Mouse (Mus musculus): ENCODE measurements around the gene Rars.
"Not testable (repeated sequence)": the region's sequence is repeated elsewhere in the genome, so short reads cannot be mapped to it uniquely, and the experiment has no call there.

Rars gene

DNA sequence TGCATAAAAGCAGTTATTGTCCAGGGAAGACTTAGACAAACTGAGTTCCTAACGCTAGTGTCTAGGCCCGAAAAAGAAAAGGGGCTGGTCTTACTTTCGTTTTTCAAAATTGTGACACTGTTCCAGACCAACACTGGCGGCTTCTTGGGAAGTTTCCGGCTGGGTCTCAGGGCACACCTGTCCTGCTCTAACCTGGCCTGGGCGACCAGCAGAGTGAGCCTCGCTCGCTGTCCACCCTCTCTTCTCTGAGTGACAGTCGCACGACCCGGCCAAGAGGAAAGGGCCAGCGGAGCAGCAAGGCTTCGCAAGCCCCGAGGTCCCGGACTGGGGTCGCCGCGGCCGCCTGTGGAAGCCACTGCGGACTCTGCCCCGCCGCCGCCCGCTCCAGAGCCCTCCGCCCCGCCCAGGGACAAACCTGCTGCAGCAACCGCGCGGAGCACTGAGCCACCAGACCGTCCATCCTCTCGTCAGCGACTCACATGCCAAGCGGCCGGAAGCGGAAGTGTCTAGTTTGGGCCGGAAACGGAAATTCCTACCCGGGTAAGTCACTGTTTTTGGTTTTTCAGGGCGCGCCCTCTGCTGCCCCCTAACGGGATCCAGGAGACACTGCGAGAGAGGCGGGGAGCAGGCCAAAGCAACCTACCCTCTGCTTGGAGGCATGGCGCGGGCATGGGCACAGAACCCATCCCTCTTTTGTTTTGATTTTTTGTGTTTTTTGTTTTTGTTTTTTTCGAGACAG is at the start of gene Rars:
Rars (minus strand) TSS at position 485 of the 739 bp plus-strand sequence.
- DNase-seq (ENCODE audit: low spot score in 2 of 2), result peak; percentile 82 to 89

DNA sequence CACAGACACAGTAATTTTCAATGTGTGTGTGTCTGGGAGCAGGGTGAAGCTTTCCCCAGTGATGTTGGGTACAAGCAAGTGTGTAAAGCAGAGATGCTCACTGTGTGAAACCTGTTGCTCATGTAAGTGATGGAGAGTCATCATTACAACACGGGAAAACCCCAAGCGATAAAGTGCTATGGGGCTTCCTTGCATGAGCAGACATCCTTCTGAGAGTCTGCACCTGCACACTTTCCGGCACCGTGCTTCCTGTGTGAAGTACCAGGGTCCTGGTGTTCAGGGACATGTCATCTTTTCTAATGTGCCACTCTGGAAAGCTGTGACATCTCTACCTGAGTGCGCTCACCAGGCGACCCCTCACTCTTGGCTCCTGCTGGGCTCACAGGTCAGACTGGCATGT is 48.5 kb upstream of the Rars start:
- DNase-seq (ENCODE audit: low spot score in 2 of 2), result no peak

DNA sequence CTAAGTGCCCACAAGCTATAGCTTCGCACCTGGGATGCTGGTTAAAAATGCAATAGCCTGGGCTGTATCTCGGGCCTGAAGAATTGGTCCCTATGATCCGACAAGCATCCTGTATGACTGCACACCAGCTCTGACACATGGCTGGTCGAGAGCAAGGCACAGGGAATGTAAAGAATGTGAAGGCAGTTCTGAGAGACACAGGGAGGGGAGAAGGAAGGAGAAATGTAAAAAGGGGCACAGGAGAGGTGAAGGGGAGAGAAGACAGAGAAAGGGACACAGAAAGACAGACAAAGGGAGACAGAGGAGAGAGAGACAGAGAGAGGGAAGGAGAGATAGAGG is 44.2 kb upstream of the Rars start:
- no peak for DNase-seq (ENCODE audit: low spot score in 2 of 2)

DNA sequence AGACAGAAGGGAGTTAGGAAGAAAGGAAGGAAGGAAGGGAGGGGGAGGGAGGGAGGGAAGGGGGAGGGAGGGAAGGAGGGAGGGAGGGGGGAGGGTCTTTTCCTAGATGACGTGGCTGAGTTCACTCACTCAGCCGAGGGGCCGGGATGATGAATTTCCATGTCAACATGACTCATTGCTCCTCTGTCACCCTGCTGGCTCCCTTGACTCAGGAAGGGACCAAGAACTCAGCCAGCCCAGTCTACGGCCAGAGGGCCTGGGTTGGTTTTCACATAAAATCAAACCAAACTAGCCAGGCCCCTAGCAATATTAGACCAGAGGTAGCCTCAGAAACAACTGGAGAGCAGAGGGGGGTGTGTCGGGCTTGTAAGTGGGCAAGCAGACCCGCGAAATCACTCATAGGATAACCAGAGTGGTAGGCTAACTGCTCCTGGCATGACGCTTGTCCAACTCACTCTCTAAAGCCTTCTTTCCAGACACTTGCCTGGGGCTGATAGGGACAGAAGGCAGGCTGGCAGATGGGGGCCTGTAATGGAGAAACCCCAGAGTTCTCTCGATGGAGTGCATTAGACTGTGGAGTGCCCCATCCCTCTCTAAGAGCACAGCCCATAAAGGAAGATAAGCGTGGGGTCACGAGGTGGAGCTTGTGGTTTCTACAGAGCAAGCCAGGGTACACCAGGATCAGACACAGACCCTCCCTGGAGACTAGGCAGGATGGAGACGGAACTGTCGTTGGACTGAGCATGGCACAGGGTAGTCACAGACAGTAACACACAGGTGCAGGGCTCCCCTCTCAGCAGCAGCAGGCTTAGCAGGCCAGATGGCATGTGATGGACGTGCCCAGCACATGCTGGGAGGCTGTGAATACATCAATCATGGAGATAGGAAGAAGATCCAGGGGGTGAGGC is 43.6 kb upstream of the Rars start:
- DNase-seq (ENCODE audit: low spot score in 2 of 2), result no peak

- no peak for DNase-seq (ENCODE audit: low spot score in 2 of 2)
Measured at GRCm38 (mm10) chr11:35873624-35874244, 39.4 kb upstream of the Rars start.

GRCm38 (mm10) chr11:35870961-35871360 is 36.7 kb upstream of the Rars start:
- no peak for DNase-seq (ENCODE audit: low spot score in 2 of 2)

DNA sequence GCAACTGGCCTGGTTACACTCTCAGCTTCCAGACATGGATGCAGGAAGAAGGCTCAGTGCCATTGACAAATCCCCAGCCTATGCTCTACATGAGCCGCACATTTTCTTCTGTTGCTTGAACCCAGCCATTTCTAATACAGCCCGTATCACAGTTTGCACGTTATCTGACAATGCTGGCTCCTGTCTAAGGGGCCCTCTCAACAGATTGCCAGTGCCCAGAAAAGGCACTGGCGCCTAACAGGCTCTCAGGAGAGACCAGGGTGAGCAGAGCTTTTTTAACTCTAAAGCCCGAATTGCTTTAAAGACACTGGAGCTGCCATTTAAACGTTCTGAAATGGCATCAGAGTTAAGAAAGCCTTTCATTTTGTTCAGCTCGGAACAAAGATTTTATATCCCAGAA is 31.8 kb upstream of the Rars start:
- DNase-seq (ENCODE audit: low spot score in 2 of 2), result no peak

DNA sequence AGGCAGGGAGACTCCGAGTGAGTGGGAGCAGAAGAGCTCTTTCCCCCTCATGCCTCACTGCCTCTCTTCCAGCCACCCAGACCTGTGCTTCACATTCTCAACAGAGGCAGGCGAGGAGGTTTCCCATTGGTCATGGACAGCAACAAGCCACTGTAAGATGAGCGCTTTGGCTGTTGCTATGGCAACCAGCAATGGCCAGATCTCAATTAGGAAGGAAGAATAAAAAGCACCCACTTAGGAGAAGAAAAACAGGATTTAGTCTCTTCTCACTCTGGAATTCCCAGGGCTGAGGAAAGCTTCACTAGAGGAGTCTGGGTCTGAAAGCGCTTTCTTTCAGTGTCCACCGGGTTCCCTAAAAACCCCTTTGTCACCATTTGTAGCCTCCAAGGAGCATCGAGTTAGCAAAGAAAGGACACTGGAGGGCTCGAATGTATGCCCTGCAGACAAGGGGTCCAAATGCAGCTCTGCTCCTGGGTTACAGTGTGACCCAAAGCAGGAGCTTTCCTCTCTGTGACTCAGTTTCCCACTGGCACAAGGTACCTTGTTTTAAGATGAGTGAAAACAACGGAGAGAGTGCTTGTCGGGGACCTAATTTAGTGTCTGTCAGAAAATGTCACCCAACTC is 30.8 kb upstream of the Rars start:
- DNase-seq (ENCODE audit: low spot score in 2 of 2), result no peak

GRCm38 (mm10) chr11:35863653-35864052 is 29.3 kb upstream of the Rars start:
- no peak for DNase-seq (ENCODE audit: low spot score in 2 of 2)

DNA sequence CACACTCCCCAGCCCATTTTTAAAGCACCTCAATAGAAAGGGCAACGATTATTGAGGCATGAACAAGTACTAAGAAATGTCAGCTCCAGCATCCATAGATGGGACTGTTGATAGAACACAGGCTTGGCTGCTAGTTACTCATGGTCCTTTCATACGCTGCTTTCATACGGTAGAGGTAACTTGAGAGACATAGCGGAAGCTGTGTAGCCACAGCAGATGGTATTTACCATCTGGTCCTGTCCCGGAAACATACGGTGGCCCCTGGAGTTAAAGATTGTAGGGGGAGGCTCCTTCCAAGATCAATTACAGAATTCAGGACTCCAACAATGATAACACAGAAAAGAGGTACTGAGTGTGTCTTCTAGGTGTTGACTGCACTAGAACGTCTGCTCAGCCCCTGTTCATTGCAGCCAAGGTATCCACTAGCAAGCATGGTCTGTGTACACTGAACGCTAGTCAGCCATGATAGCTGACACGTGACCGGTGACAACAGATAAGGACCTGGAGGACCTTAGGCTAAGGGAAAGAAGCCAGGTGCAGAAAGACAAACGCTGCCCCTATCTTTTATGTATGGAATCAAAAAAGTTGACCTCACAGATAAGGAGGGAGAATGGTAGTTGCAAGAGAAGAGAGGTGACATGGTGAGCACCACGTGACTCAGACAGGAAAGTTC is 23.2 kb upstream of the Rars start:
- DNase-seq (ENCODE audit: low spot score in 2 of 2), result no peak

- DNase-seq (ENCODE audit: low spot score in 2 of 2), result no peak
Measured at GRCm38 (mm10) chr11:35856359-35857040, 22.2 kb upstream of the Rars start.

DNA sequence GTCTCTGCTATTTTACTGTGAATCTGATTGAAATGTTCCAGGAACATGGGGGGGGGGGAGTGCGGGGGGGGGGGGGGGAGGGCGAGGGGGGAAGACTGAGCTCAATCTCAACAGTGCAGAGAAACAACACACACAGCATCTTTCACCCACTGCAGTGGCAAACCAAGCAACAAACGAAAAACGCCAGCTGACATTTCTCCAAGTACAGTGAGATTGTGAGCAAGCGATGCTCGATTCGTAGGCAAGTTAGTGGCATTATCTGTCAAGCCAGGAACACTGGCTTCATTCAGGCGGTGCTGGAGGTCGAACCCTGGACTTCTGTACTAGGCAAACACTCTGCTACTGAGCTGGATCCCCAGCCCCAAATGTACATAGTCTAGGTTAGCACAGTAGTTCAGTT is 21.3 kb upstream of the Rars start:
- no peak for DNase-seq (ENCODE audit: low spot score in 2 of 2)

GRCm38 (mm10) chr11:35854941-35855340 is 20.6 kb upstream of the Rars start:
- no peak for DNase-seq (ENCODE audit: low spot score in 2 of 2)

DNA sequence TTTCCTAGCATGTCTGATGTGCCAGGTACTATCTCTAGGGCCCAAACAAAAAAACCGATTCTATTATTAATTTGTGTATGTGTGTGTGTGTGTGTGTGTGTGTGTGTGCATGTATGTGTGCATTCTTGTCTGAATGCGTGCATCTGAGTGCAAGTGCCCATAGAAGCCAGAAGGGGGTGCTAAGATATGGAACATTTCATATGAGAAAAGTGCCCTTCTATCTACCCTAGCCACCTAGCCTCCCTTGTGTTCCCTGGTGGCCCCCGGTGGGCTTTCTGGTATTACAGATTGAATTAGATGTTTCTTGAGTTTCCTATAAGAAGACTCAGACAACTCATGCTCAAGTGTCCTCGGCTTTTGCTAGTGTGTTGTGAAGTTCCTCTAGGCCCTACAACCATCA is 19.3 kb upstream of the Rars start:
- DNase-seq (ENCODE audit: low spot score in 2 of 2), result no peak

GRCm38 (mm10) chr11:35852731-35853130 is 18.4 kb upstream of the Rars start:
- peak in 1 of 2 experiments; percentile 31 for DNase-seq (ENCODE audit: low spot score in 2 of 2)

DNA sequence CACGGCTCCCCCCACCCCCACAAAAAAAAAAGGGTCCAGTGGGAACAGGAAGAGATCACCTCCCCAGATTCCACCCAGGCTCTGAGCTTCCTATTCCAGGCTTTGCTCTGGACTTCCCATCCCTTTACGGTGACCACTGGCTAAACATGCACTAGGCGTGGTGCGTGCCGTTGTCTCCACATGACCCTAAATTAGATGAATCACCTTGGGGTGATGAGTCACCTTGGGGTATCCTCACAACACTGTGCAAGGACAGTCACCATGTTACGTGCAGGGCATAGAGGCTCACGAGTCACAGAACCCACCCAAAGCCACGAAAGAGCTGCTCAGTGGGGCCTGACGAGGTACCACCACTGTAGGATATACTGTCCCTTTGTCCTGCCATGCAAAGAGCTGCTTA is 10.0 kb upstream of the Rars start:
- DNase-seq (ENCODE audit: low spot score in 2 of 2), result no peak

- DNase-seq (ENCODE audit: low spot score in 2 of 2), result not testable (repeated sequence)
Measured at GRCm38 (mm10) chr11:35842560-35842959, 8.3 kb upstream of the Rars start.

- DNase-seq (ENCODE audit: low spot score in 2 of 2), result peak in 1 of 2 experiments; percentile 9
Measured at GRCm38 (mm10) chr11:35841738-35842325, 7.5 kb upstream of the Rars start.

- DNase-seq (ENCODE audit: low spot score in 2 of 2), result not testable (repeated sequence)
Measured at GRCm38 (mm10) chr11:35840806-35841205, 6.5 kb upstream of the Rars start.

DNA sequence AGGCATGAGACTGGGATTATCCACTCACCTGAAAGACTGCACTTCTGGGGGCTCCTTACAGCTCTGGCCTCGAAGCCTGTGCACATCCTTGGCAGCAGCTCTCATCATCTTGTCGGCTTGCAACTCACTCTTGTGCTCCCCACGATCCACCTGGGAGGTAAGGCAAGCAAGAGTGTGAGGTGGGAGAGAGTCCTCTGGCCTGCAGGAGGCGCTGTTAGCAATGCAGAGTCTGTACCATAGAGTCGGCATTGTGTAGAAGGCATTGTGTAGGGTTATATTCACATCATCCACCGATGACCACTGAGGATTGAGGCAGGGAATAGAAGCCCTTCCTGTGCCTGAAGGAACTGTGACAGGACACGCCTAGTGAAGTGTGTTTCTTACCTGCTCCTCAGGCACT is 6.0 kb upstream of the Rars start:
- DNase-seq (ENCODE audit: low spot score in 2 of 2), result no peak
